Mouse (Mus musculus): ENCODE measurements around the gene Sh3bp4. TPM values are rescaled to one million over a fixed set of nuclear protein-coding genes. Genes with fewer than 3 reads are reported as not detected.

Gene Sh3bp4
- polyA plus RNA-seq, 1 experiment from 2014 or later, result 20.8 TPM

GRCm38 (mm10) chr1:89086575-89087153 lies 16.4 kb downstream of the Sh3bp4 start:
- Histone ChIP-seq H3K9ac (replicated peaks) (no peak overlapping the region), H3K9me3 (no peaks in the 10 kb centered on the region), H3K4me2 (replicated peaks) (no peak overlapping the region), H3K4me1 (peaks cover 18% of the 10 kb centered on the region), H3K4me3 (no peak overlapping the region), H3K27ac (replicated peaks) (no peak overlapping the region), H3K36me3 (no peaks in the 10 kb centered on the region), H3K27me3 (no peaks in the 10 kb centered on the region)
- ATAC-seq (replicated peaks), result no peak
- WGBS, result 69% methylated on average over 9 of the region's 9 CpGs

GRCm38 (mm10) chr1:89088144-89088543 lies 17.9 kb downstream of the Sh3bp4 start:
- no peaks in the 10 kb centered on the region for H3K36me3 ChIP-seq
- WGBS, result 42% methylated on average over 10 of the region's 10 CpGs
- ATAC-seq (replicated peaks), result no peak
- no peak overlapping the region for H3K9ac ChIP-seq (replicated peaks)
- no peaks in the 10 kb centered on the region for H3K9me3 ChIP-seq
- no peaks in the 10 kb centered on the region for H3K27me3 ChIP-seq
- H3K4me3 ChIP-seq, result no peak overlapping the region
- no peak overlapping the region for H3K4me2 ChIP-seq (replicated peaks)
- peaks cover 29% of the 10 kb centered on the region for H3K4me1 ChIP-seq
- H3K27ac ChIP-seq (replicated peaks), result no peak overlapping the region

- ATAC-seq (replicated peaks), result no peak
- WGBS, result 50% methylated on average over 3 of the region's 3 CpGs
- Histone ChIP-seq H3K4me3 (no peak overlapping the region), H3K4me2 (replicated peaks) (no peak overlapping the region), H3K4me1 (peaks cover 35% of the 10 kb centered on the region), H3K27ac (replicated peaks) (no peak overlapping the region), H3K36me3 (no peaks in the 10 kb centered on the region), H3K9ac (replicated peaks) (no peak overlapping the region), H3K27me3 (no peaks in the 10 kb centered on the region), H3K9me3 (no peaks in the 10 kb centered on the region)
Measured at GRCm38 (mm10) chr1:89088748-89089288, 18.6 kb downstream of the Sh3bp4 start.

GRCm38 (mm10) chr1:89089821-89090600 lies 19.8 kb downstream of the Sh3bp4 start:
- WGBS, result 83% methylated on average over 21 of the region's 21 CpGs

GRCm38 (mm10) chr1:89090676-89091075 lies 20.5 kb downstream of the Sh3bp4 start:
- Histone ChIP-seq H3K27me3 (no peaks in the 10 kb centered on the region), H3K9me3 (no peaks in the 10 kb centered on the region), H3K4me1 (peaks cover 52% of the 10 kb centered on the region), H3K4me3 (no peak overlapping the region), H3K9ac (replicated peaks) (no peak overlapping the region), H3K4me2 (replicated peaks) (no peak overlapping the region), H3K27ac (replicated peaks) (no peak overlapping the region), H3K36me3 (no peaks in the 10 kb centered on the region)
- ATAC-seq (replicated peaks), result no peak
- WGBS, result 81% methylated on average over 8 of the region's 8 CpGs

More at GRCm38 (mm10) chr1:89089821-89090600, 19.8 kb downstream of the Sh3bp4 start:
- Histone ChIP-seq H3K27ac (replicated peaks) (no peak overlapping the region), H3K27me3 (no peaks in the 10 kb centered on the region), H3K36me3 (no peaks in the 10 kb centered on the region), H3K9me3 (no peaks in the 10 kb centered on the region), H3K9ac (replicated peaks) (no peak overlapping the region), H3K4me3 (no peak overlapping the region), H3K4me2 (replicated peaks) (no peak overlapping the region), H3K4me1 (peaks cover 45% of the 10 kb centered on the region)
- ATAC-seq (replicated peaks), result no peak

GRCm38 (mm10) chr1:89092019-89092418 lies 21.8 kb downstream of the Sh3bp4 start:
- Histone ChIP-seq H3K36me3 (no peaks in the 10 kb centered on the region), H3K4me3 (no peak overlapping the region), H3K27me3 (no peaks in the 10 kb centered on the region), H3K4me2 (replicated peaks) (peak overlapping the region; percentile 18; the same call in 1 of the 2 replicates), H3K27ac (replicated peaks) (peak overlapping the region; percentile 50), H3K9ac (replicated peaks) (no peak overlapping the region), H3K4me1 (peaks cover 55% of the 10 kb centered on the region), H3K9me3 (no peaks in the 10 kb centered on the region)
- ATAC-seq (replicated peaks), result no peak
- WGBS, result 40% methylated on average over 5 of the region's 5 CpGs

- H3K27ac ChIP-seq (replicated peaks), result peak overlapping the region; percentile 50
- peak overlapping the region; percentile 18 for H3K4me2 ChIP-seq (replicated peaks)
- peak; percentile 41 for ATAC-seq (replicated peaks)
- H3K36me3 ChIP-seq, result no peaks in the 10 kb centered on the region
- H3K9me3 ChIP-seq, result no peaks in the 10 kb centered on the region
- peak overlapping the region; percentile 3; the same call in 1 of the 2 replicates for H3K4me3 ChIP-seq
- no peaks in the 10 kb centered on the region for H3K27me3 ChIP-seq
- 2% methylated on average over 19 of the region's 19 CpGs for WGBS
- peaks cover 54% of the 10 kb centered on the region for H3K4me1 ChIP-seq
- H3K9ac ChIP-seq (replicated peaks), result no peak overlapping the region
Measured at GRCm38 (mm10) chr1:89092442-89092991, 22.3 kb downstream of the Sh3bp4 start.

GRCm38 (mm10) chr1:89093696-89094095 lies 23.5 kb downstream of the Sh3bp4 start:
- Histone ChIP-seq H3K9me3 (no peaks in the 10 kb centered on the region), H3K4me1 (peaks cover 46% of the 10 kb centered on the region), H3K4me2 (replicated peaks) (no peak overlapping the region), H3K27me3 (no peaks in the 10 kb centered on the region), H3K9ac (replicated peaks) (no peak overlapping the region), H3K27ac (replicated peaks) (no peak overlapping the region), H3K36me3 (no peaks in the 10 kb centered on the region), H3K4me3 (no peak overlapping the region)
- 71% methylated on average over 5 of the region's 5 CpGs for WGBS
- no peak for ATAC-seq (replicated peaks)

- Histone ChIP-seq H3K27ac (replicated peaks) (no peak overlapping the region), H3K4me2 (replicated peaks) (no peak overlapping the region), H3K4me3 (no peak overlapping the region), H3K36me3 (no peaks in the 10 kb centered on the region), H3K4me1 (peaks cover 46% of the 10 kb centered on the region), H3K9ac (replicated peaks) (no peak overlapping the region), H3K9me3 (no peaks in the 10 kb centered on the region), H3K27me3 (no peaks in the 10 kb centered on the region)
- 57% methylated on average over 4 of the region's 4 CpGs for WGBS
- no peak for ATAC-seq (replicated peaks)
Measured at GRCm38 (mm10) chr1:89094416-89094815, 24.2 kb downstream of the Sh3bp4 start.

GRCm38 (mm10) chr1:89095642-89096424 lies 25.6 kb downstream of the Sh3bp4 start:
- H3K27ac ChIP-seq (replicated peaks), result no peak overlapping the region
- 15% methylated on average over 14 of the region's 14 CpGs for WGBS
- ATAC-seq (replicated peaks), result peak; percentile 31; the same call in 1 of the 2 replicates
- no peaks in the 10 kb centered on the region for H3K27me3 ChIP-seq
- H3K4me1 ChIP-seq, result peaks cover 46% of the 10 kb centered on the region
- H3K36me3 ChIP-seq, result no peaks in the 10 kb centered on the region
- no peak overlapping the region for H3K9ac ChIP-seq (replicated peaks)
- no peak overlapping the region for H3K4me3 ChIP-seq
- no peaks in the 10 kb centered on the region for H3K9me3 ChIP-seq
- H3K4me2 ChIP-seq (replicated peaks), result no peak overlapping the region

GRCm38 (mm10) chr1:89102231-89103003 lies 32.2 kb downstream of the Sh3bp4 start:
- H3K9ac ChIP-seq (replicated peaks), result no peak overlapping the region
- H3K27ac ChIP-seq (replicated peaks), result no peak overlapping the region
- H3K36me3 ChIP-seq, result no peaks in the 10 kb centered on the region

More at GRCm38 (mm10) chr1:89102231-89103003, 32.2 kb downstream of the Sh3bp4 start:
- ATAC-seq (replicated peaks), result no peak
- H3K4me1 ChIP-seq, result peaks cover 4% of the 10 kb centered on the region
- no peak overlapping the region for H3K4me3 ChIP-seq
- 28% methylated on average over 15 of the region's 15 CpGs for WGBS
- no peak overlapping the region for H3K4me2 ChIP-seq (replicated peaks)
- no peaks in the 10 kb centered on the region for H3K27me3 ChIP-seq
- no peaks in the 10 kb centered on the region for H3K9me3 ChIP-seq
